Mouse (Mus musculus) bone marrow, adult 2 months (tissue): ENCODE results near the gene Sub1. TPM values are rescaled to one million over a fixed set of nuclear protein-coding genes. Genes with fewer than 3 reads are reported as not detected.

Experiments
- H3K27ac ChIP-seq: fragments of 200-500 bp; 2 replicates; pipeline ENCODE4 v1.5.1; 2012; ENCODE audit warnings: low read depth, mild to moderate bottlenecking, control low read depth, inconsistent platforms, low read length; ENCODE audit not compliant: control insufficient read depth, poor library complexity, insufficient read depth
- H3K4me1 ChIP-seq: fragments of 200-500 bp; 2 replicates; pipeline ENCODE4 v1.6.1; 2011; ENCODE audit warnings: low read length; ENCODE audit not compliant: control insufficient read depth, insufficient read depth
- H3K4me3 ChIP-seq: fragments of 200-500 bp; replicated peaks from 2 replicates; pipeline ENCODE3; 2011; ENCODE audit warnings: mild to moderate bottlenecking, low read depth, low read length, control low read depth; ENCODE audit not compliant: control insufficient read depth
- CTCF ChIP-seq: fragments of 200-500 bp; IDR thresholded peaks from 2 replicates; pipeline ENCODE4 v1.5.1; 2011; ENCODE audit warnings: low read length, control low read depth; ENCODE audit not compliant: control insufficient read depth, insufficient read depth
- POLR2A ChIP-seq: fragments of 200-500 bp; IDR thresholded peaks from 2 replicates; pipeline ENCODE4 v1.6.1; 2011; ENCODE audit warnings: low read depth, mild to moderate bottlenecking, control low read depth, low read length, borderline replicate concordance; ENCODE audit not compliant: control insufficient read depth
- WGBS: fragments of 180-500 bp; shearing (Covaris S2); methylation state at CpG from one replicate; pipeline ENCODE4 v1.1.7; 2018; 5-methylcytosine and 5-hydroxymethylcytosine counted together
- polyA plus RNA-seq: library from polyadenylated mRNA; stranded (reverse); fragments of >200 nt; gene quantifications from 2 replicates; pipeline ENCODE4 v1.2.4, GENCODE M21; 2011; ENCODE audit warnings: low replicate concordance; ENCODE audit not compliant: missing spikeins, insufficient read depth, insufficient read length

Sub1 gene
- polyA plus RNA-seq, 1 experiment = 276 TPM

DNA sequence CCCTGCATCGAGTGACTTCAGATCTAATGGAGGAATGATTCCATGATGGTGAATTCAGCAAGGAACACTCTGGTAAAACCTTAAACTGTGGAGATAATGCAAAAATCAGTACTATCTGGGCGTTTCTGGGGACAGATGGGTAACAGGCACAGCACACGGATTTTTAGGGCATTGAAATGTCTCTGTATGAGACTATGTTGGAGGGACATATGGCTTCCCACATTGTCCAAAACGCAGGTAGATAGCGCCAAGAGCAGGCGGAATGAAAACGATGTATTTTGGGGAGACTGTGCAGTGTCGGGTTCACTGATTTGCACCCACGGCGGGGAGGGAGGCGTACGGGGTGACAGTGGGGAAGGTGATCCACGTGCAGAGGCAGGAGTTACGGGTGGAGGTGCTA is 22.7 kb upstream of the Sub1 start:
- TF ChIP-seq POLR2A = no peak
- no peak for TF ChIP-seq CTCF
- WGBS = 84% methylated on average over 14 of the region's 14 CpGs
- Histone ChIP-seq H3K4me3 (no peak overlapping the region), H3K4me1 (no peaks in the 10 kb centered on the region; the same call in 1 of the 2 replicates), H3K27ac (no peak overlapping the region)

DNA sequence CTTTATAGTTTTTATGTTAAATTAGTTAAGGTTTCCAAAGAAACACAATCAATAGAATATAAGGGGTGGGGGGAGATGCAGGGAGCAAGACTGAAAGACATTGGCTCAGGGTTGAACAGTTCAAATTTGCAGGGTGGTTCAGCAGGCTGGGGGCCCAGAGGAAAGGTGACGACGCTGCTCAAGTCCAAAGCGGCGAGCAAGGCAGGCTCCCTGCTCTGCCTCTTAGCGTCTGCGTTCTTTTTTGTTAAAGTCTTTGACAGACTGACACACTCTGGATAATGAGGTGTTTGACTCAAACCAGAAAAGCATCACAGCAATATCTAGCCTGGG is 21.6 kb upstream of the Sub1 start:
- Histone ChIP-seq H3K27ac (no peak overlapping the region), H3K4me1 (no peaks in the 10 kb centered on the region; the same call in 1 of the 2 replicates), H3K4me3 (no peak overlapping the region)
- WGBS = 93% methylated on average over 6 of the region's 6 CpGs
- TF ChIP-seq POLR2A (no peak), CTCF (no peak)

GRCm38 (mm10) chr15:12017700-12018427 is 21.1 kb upstream of the Sub1 start:
- 70% methylated on average over 13 of the region's 13 CpGs for WGBS

GRCm38 (mm10) chr15:12014197-12014905 is 17.6 kb upstream of the Sub1 start:
- Histone ChIP-seq H3K27ac (peak overlapping the region; percentile 65), H3K4me3 (no peak overlapping the region), H3K4me1 (no peaks in the 10 kb centered on the region; the same call in 1 of the 2 replicates)
- TF ChIP-seq CTCF (no peak), POLR2A (no peak)
- WGBS = 38% methylated on average over 5 of the region's 5 CpGs

More at GRCm38 (mm10) chr15:12017700-12018427, 21.1 kb upstream of the Sub1 start:
- no peak overlapping the region for H3K4me3 ChIP-seq
- TF ChIP-seq CTCF = no peak
- no peak for TF ChIP-seq POLR2A
- no peak overlapping the region for H3K27ac ChIP-seq
- no peaks in the 10 kb centered on the region; the same call in 1 of the 2 replicates for H3K4me1 ChIP-seq

DNA sequence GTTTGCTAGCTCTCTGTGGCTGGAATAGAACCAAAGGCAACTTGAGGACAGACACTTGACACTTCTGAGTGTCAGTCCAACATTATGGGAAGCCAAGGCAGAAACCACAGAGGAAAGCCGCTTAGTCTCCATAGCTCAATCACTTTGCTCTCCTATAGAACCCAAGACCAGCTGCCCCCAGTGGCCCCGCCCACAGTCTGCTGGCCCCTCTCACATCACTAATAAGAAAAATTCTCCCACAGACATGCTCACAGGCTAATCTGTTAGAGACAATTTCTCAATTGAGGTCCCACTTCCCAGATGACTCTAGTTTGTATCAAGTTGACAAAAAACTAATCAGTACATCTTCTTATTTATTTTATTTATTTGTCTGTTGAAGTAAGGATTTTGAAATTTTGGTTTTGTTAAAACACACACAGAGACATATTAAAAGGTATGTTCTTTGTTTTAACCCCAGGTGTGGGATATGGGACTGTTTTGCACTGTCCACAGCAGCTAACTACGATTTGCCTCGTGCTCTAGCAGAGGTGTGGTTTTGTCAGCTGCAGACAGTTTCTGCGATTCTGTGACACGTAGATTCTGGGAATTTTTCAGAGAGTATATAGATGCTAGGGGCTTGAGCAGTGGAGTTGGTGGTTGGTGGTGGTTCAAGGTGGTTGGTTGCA is 16.9 kb upstream of the Sub1 start:
- peak overlapping the region; percentile 31; the same call in 1 of the 2 replicates for H3K27ac ChIP-seq
- 30% methylated on average over 6 of the region's 6 CpGs for WGBS
- TF ChIP-seq POLR2A (no peak), CTCF (no peak)
- H3K4me1 ChIP-seq = no peaks in the 10 kb centered on the region; the same call in 1 of the 2 replicates
- no peak overlapping the region for H3K4me3 ChIP-seq

GRCm38 (mm10) chr15:12010602-12011044 is 13.8 kb upstream of the Sub1 start:
- H3K27ac ChIP-seq = peak overlapping the region; percentile 96
- 9% methylated on average over 18 of the region's 18 CpGs for WGBS
- TF ChIP-seq CTCF = no peak
- TF ChIP-seq POLR2A = no peak; the same call in 1 of the 2 replicates
- no peaks in the 10 kb centered on the region; the same call in 1 of the 2 replicates for H3K4me1 ChIP-seq
- H3K4me3 ChIP-seq = peak overlapping the region; percentile 76

- TF ChIP-seq POLR2A = no peak
- Histone ChIP-seq H3K4me3 (peak overlapping the region; percentile 76), H3K27ac (peak overlapping the region; percentile 96), H3K4me1 (no peaks in the 10 kb centered on the region; the same call in 1 of the 2 replicates)
- 26% methylated on average over 23 of the region's 23 CpGs for WGBS
Observed at GRCm38 (mm10) chr15:12009712-12010601, 13.2 kb upstream of the Sub1 start.
